Mouse (Mus musculus) embryonic fibroblast, embryonic 13.5 days (primary cell): ENCODE measurements around the gene Ltbp4.

Experiments
- CTCF ChIP-seq: IDR thresholded peaks from 2 replicates; pipeline ENCODE4 v1.5.1; 2011; ENCODE audit warnings: mild to moderate bottlenecking, control low read depth, low read length, moderate library complexity, borderline replicate concordance; ENCODE audit not compliant: insufficient read depth
- POLR2A ChIP-seq: IDR thresholded peaks from 2 replicates; pipeline ENCODE4 v1.6.1; 2011; ENCODE audit warnings: low read depth, mild to moderate bottlenecking, control low read depth, low read length, moderate library complexity

DNA sequence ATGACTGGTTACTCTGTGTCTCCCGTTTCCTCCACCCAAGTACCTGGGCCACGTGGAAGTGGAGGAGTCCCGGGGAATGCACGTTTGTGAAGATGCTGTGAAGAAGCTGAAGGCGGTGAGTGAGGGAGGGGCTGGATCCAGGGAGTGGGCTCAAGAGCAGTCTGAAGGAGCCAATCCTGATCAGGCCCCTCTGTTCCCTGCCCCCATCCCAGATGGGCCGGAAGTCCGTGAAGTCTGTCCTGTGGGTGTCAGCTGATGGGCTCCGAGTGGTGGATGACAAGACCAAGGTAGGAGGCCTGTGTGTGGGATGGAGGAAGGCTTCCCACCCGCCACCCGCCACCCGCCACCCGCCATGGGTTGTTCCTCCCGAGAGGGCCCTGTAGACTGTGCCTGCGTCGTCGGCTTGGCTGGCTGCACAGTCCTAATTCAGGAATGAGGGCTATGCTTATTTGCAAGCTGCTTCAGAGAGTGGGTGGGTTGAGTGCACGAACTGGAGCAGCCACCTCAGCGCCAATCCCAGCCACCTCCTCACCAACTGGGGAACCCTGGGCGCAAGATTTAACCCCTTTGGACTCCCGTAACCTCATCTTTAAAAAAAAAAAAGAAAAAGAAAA is 70.9 kb downstream of the Ltbp4 start:
- TF ChIP-seq CTCF (no peak), POLR2A (no peak)
